Mouse (Mus musculus) cerebellum, postnatal 14 days (tissue): Measurements from ENCODE around the gene Mex3d.

ENCODE experiments used
- DNase-seq, 2 experiments: peaks; one replicate each; pipeline ENCODE4 v3.0.0; 2021; ENCODE audit warnings: mixed read lengths in 2 of 2

Mex3d gene

DNA sequence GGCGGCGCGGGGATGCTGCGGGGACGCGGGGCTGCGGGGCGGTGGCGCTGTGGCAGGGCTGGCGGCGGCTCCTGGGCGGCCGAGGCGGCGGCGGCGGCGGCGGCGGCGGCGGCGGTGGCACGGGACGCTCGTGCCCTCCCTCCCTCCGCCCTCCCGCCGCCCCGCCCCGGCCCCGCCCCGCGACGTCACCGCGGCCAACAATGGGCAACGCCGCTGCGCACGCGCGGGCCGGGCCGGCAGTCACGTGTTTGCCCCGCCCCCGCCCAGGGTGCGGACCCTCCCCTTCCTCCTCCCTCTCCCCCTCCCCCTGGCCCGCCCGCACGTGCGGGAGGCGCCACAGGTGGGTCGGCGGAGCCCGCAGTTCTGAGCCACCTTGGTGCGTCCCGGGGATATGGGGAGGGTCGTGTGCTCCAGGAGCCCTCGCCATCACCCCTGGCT lies at the start of gene Mex3d:
Gene Mex3d (minus strand): TSS at position 138 of the 438 bp plus-strand sequence.
- DNase-seq: peak; percentile 95 to 96

DNA sequence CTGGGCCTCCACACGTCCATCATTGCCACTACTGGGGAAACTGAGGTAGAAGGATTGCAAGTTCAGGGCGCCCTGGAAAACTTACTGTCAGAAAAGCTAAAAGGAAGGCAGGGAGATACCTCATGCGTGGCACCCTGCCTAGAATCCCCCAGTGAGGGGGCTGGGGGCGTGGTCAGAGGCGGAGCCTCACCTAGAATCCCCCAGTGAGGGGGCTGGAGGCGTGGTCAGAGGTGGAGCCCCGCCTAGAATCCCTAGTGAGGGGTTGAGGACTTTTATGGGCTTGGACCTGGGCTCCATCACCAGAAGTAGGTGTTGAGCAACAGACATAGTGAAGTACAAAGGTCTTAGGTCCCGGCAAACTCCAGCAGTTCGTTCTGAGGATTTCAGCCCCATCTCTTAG lies 48.8 kb upstream of the Mex3d start:
- peak in 1 of 2 experiments; percentile 33 for DNase-seq

DNA sequence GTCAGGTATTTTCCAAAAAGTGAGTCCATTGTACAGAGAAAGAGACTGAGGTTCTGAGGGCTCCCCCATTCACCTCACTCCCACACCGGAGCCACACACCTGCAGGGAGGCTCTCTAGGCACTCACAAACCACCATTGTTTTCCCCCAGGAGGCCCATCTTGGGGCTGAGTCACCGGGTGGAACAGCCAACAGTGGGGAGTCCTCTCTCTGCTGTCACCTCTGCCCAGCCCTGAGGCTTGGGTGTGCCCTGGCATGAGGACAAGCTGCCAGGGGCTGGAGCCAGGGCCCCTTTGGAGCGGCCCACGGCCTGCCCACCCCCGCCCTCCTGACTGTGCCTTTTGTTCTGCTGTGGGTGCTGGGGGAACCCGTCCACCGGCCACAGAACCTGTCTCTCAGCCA lies 48.3 kb upstream of the Mex3d start:
- no peak for DNase-seq

DNA sequence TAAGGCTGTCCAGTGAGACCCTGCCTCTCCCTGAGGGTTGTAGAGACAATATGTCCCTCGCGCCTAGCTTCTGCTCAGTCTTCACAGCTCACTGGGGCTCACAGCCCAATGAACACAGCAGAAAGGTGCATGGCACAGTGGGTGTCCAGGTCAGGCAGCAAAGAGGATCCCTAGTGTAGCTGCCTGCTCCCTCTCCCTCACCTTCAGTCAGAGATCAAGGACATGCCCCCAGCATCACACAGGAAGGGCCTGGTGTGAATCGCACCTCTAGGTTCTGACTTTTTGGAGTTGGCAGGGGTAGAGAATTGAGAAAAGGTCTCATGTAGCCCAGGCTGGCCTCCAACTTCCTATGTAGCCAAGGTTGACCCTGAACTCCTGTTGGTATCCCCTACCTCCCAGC lies 47.4 kb upstream of the Mex3d start:
- DNase-seq: peak in 1 of 2 experiments; percentile 44

DNA sequence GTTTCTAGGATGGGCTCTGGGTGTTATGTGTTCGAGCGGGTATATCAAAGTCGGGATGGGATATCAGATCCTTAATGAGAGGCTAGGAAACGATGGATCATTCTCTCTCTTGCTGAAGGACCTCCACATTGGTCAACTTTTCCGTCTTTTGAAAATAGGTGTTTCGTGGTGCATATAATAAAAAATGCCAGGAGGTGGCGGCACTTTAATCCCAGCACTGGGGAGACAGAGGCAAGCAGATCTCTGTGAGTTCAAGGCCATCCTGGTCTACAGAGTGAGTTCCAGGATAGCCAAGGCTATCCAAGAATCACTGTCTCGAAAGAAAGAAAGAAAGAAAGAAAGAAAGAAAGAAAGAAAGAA lies 46.8 kb upstream of the Mex3d start:
- DNase-seq: no peak

DNA sequence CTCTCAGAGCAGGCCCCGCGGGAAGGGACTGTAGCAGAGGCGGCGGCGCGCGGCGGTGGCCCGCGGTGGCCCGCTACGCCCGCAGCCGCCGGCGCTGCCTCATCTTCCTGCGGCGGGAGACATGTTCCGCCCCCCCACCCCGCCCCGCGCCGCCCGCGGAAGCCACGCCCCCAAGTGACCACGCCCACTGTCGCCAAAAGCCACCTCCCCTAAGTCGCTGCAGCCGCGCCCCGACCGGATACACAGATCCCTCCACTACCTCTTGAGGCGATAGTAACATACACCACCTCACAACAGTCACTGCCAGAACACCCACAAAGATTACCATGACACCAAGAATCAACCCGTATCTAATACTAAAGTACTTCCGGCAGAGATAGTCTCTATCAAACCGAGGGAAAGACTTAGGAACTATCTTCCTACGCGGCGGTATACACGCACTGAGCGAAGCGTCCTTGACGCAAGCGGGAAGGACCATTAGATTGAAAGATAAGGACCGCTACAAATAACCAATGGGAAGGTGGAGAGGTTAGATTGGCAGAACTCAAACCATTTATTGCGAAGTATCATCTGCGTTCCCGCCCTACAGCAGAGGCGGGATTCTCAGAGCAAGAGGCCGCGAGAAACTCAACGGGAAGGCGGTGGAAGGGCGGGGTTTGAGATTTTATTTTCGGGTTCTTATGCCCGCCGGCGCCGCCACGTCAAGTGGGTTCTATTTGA lies 46.2 kb upstream of the Mex3d start, which contains the start of gene Tcf3:
Gene Tcf3 (minus strand): TSS at position 135 of the 720 bp plus-strand sequence.
- peak; percentile 95 to 97 for DNase-seq

DNA sequence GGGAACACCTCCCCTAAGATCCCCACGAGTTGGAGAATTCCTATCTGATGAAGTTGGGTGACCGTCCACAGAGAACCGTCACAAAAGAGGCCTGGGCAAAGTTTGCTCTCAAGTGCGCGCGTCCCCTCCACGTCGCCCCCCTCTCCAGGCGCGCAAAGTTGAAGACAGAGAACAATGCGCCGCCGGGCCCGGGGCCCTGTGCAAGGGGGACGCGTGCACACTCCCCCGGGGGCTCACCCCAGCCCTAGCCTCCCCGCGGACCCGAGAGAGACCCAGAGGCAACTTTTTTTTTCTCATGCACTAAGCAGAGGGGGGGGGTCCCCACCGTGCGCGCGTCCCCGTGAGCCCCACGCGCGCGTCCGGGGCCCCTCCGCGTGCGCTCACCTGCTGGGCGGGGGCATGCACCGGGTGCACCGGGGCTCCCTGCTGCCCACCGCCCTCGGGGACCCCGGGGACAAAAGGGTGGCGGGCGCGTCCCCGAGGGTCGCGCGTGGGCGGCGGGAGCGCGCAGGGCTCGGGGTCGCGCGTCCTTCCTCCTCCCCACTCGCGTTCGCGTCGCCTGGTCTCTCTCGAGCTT lies 45.6 kb upstream of the Mex3d start:
- no peak for DNase-seq

DNA sequence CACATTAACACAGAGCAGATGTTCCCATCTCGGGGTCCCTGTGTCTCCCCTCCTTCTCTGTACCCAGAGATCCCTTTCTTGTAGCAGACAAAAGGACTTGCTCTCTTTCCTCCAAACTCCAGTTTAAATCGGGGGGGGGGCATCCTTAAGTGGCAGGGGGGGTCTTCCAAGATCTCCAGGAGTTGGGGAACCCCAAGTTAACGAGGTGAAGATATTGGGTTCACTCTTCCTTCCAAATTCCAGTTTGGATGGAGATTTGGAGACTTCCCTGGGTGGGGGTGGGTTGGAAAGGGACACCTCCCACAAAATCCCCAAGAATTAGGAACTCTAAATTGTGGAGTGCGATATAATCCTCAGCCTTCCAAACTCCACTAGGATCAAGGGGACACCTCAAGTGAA lies 44.9 kb upstream of the Mex3d start:
- DNase-seq: no peak

DNA sequence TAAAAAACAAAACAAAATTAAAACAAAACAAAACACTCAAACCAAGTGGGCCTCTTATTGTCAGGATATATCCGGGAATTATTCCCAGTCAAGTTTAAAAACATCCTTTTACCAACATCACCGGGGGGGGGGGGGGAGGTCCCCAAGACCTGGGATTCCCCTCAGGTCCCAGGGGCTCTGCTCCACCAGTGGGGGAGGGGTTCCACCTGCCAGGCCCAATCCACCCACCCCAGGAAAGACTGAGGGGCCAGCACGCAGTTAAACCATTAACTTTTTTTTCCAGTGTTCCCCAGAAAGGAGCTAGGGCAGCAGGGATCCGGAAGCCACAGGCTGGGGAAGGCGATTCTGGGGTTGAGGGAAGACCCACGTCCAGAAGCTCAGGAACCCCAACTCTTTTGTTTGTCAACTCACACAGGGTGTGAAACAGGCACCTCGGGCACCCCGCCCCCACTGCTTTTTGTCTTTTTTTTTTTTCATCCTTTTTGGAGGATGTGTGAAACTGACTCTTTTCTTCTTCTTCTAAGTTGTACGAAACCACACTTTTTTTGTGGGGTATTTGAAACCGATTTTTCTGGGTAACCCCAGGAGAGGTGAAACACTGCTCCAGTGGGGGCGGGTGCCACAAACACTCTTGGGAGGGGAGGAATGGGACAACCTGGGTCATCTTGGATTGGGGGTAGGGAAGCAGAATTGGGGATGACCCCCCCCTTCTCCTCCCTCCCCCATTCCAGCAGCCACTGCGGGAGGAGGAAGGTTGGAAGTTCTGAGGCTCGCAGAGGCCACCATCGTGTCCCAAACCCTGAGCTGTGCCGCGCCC lies 44.3 kb upstream of the Mex3d start:
- no peak for DNase-seq

DNA sequence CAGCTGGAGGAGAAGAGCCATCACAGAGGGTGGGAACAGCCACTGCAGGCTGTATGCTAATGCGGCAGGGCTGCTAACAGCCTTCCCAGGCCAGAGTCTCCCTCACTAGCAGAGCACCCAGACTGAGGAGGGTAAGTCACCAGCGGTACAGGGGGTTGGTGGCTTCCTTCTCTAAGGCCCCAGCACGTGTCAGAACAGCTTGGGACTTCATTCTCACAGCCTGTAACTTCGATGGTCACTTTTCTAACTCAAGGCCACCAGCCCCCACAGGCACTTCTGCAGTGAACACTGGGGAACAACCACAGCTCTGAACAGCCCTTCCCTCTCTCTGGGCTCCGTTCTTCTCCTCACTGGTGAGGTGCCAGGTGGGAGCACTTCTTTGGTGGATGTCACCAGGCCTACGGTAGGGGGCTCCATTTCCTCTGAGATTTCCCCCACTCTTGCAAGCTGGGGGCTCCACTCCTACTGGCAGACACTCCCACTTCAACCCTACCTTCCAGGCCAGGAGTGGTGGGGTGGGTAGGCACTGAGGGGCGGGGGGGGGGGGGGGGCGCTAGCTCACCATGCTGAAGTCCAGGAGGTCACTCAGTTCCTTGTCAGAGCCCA lies 43.0 kb upstream of the Mex3d start:
- DNase-seq: no peak

DNA sequence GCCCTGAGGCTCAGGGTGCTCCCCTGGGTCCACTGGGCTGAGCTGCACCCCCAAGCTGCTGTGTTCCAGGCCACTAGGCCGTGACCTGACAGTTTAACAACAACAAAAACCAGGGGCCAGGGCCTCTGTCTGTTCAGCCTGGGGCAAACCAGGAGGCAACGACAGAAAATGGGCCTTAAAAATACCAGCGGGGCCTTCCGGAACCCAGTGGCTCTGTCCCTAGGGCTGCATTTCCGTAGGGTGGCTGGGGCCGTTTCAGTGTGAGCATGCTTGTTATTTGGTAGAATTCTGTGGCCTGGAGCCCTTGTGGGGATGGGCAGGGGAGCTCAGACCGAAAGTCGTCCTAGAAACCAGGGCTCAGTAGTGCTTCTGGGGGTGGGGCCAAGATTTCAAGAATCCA lies 42.3 kb upstream of the Mex3d start:
- DNase-seq: no peak

DNA sequence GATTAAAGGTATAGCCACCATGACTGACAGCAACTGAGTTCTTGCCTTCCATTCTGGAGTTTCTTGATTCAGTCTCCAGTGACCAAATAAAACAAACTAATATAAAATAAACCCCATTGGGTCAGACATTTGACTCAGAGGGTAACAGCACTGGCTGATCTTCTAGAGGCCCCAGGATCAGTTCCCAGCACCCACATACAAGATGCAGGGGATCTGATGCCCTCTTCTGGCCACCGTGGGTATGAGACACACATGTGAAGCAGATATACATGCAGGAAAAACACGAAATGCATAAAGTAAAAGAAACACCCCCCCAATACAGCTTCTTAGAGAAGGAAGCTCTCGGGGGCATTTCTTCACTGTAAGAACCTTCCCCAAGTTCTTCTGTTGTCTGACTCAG lies 37.6 kb upstream of the Mex3d start:
- no peak for DNase-seq

DNA sequence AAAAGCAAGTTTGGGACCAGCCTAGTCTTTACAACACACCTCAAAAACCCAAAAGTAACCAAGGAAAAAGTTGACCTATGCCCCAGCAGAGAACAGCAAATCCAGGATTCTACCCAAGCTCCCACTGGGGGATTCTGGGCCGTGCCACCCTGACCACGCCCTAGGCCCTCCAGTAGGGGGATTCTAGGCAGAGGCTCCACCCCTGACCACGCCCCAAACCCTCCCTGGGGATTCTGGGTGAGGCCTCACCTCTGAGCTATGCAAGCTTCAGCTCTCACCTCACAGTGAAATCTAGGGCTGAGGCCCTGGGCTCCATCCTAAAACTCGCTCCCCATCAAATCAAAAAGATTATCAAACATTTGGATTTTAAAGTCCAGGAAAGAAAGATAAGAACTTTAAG lies 36.1 kb upstream of the Mex3d start:
- DNase-seq: no peak

DNA sequence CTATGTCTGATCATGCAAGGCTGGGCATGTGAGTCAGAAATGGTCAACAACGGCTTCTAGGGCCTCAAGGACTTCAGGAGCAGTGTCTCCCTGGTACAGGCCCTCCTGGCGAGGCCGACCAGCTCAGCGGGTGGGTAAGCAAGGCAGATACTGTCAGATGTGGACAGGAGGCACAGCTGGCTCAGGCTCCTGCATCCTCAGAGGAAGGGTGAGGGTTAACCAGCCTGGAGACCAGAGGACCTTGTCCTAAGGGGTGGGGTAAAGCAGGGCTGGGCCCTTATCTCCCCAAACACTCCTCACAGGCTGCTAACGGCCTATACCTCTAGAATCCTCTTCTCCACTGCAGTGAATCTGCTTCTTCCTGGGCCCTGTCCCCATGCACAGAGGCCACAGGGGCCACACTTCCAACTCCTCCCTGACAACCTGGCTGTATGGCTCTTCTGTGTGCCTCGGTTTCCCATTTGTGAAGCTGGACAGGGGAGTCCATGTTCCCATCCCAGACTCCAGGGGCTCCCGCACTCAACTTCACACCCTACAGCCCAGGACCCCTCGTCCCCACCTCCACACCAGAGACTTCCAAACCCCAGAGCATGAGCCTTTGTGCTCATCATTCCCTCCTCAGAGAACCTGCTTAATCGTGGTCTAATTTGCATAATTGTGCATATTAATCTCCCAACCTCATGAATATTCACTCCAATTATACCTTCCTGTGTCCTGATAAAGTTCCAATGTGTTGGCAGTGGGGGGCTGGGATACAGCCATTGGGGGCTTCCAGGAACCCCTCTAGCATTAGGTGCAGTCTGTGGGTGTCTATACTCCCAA lies 34.4 kb upstream of the Mex3d start:
- no peak for DNase-seq

DNA sequence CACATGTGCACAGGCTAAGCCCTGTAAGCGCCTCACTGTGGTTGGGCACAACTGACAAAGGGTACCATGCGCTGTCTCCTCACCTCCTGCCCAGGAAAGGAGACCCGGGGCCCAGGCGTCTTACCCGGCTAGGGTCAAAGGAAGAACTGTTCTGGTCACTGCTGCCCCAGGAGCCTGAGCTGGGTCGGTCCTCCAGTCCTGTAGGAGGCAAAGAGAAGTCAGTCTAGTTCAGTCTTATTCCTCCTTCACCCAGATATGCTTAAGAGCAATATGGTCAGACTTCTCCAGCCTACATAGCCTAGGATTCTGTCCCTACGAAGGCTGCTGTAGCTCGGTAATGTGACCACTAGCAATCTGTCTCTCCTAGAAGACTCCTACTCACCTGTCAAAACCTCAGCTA lies 33.7 kb upstream of the Mex3d start:
- no peak for DNase-seq

DNA sequence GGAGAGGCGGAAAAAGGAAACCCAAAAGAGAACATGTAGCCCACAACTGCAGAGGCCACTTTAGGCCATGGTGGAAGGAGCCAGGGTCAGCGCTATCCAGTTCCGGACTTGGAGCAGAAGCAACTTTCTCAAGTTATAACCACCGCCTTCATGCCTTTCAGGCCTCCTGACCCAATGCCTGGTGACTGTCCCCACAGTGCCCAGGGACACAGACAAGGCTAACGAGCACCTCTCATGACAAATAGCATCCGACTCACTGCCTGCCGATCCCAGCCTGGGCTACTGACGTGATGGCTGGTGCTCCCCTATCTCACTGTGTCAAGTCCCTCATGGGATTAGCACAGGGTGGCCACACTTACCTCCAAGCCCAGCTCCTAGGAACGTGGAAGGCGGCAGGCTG lies 33.3 kb upstream of the Mex3d start:
- DNase-seq: no peak

DNA sequence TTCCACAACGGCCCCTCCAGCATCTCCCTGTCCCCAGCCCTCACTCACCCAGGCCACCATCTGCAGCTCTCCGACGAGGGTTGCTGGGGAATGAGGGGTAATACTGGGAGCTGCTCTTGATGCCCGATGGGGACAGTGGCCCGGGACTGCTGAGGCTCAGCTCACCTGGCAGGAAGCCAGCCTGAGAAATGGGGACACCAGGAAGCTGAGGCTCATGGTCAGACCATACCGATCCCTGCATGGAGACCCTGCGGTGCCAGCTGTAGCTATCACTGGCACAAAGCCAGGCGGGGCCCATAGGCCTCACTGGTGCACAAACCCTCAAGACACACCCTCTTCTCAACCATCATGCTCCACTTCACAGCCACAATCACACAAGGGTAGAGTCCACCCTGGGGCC lies 32.0 kb upstream of the Mex3d start:
- peak; percentile 53 to 65 for DNase-seq

DNA sequence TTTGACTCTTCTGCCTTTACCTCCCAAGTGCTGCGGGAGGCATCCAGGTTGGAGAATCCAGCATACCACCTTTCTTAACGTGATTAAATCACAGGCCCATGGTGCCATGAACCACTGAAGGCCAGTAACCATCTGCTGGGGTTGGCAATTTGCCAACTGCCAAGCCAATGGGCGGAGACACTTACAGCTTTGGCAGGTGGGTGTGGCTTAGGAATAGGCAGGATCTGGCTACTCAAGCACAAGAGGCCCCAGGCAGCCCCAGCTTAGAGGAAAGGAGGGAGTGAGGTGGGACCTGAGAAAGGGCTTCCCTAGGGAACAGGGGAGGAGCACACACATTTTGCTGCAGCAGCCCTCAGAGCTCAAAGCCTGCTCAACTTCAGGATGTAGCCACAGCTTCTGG lies 30.9 kb upstream of the Mex3d start:
- DNase-seq: peak; percentile 92 to 93

DNA sequence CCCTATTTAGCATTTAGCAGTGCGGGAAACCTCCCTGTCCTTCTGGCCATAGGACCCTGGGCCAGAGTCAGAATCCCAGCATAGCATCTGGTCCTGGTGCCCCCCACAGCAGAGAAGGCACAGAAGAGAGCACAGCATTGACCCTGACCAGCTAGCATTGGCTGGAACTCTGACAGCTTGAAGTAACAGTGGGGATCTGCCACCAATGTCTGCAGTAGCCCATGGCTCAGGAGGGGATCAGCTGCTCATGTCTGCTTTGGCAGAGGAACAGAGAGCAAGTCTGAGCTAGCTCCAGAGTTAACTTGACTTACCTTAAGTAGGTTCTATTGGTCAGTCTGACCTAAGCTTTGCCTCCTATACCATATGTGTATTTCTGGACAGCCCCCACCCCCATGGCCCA lies 30.4 kb upstream of the Mex3d start:
- peak; percentile 58 to 74 for DNase-seq

DNA sequence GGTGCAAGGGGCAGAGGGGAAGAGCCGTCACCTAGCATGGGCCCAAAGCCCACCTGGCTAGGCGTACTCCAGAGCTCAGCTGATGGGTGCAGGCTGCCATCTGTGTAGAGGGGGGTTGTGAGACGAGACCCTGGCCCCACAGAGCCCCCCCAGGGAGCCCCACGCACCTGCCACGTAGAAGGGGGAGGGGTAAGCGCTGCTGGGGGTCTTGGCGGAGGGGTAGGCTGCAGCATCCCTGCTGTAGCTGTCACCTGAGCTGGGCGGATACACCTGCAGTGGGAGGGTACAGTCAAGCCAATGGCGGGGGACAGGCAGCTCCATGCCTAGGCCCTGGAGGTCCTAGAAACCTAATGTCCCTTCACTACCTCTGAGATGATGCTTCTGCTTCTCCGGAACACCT lies 29.9 kb upstream of the Mex3d start:
- DNase-seq: peak; percentile 53 to 58

DNA sequence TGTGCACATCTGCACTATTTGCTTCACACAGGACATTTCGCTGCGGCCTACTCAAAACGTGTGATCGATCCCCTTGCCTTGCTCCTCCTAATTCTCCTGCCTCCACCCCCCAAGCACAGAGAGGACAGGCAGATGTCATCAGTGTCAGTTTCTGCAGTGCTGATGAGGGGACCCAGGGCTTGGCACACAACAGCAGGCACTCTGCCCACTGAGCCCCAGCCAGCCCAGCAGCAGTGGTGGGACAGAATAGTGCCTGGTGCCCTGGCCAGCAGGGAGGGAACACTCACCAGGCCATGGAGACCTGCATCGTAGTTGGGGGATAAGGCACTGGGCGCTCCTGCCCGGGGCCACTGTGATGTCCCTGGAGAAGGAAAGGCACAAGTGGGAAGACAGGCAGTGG lies 28.1 kb upstream of the Mex3d start:
- peak in 1 of 2 experiments; percentile 66 for DNase-seq
